Mouse (Mus musculus) hindbrain, embryonic 13.5 days (tissue): Measurements from ENCODE around the gene Mtss1l. TPM values are rescaled to one million over a fixed set of nuclear protein-coding genes. Genes with fewer than 3 reads are reported as not detected.
A peak's percentile ranks its signal among the peaks of the same experiment; 100 is the strongest.

ENCODE experiments used
- ATAC-seq: fragments of 200-750 bp; cut with Nextera tagmentation; 2 replicates; pipeline ENCODE4 v1.8.0; 2017; ENCODE audit warnings: moderate TSS enrichment; ENCODE audit not compliant: low FRiP score
- H3K27ac ChIP-seq: fragments of 300-500 bp; sonication (generic); 2 replicates; pipeline ENCODE4 v1.5.1; 2015; ENCODE audit warnings: inconsistent platforms, mild to moderate bottlenecking, moderate library complexity
- H3K27me3 ChIP-seq: fragments of 300-500 bp; sonication (generic); 2 replicates; pipeline ENCODE4 v1.6.1; 2015; ENCODE audit warnings: mild to moderate bottlenecking, inconsistent platforms
- H3K36me3 ChIP-seq: fragments of 300-500 bp; sonication (generic); 2 replicates; pipeline ENCODE4 v1.6.1; 2015; ENCODE audit warnings: mild to moderate bottlenecking, inconsistent platforms
- H3K4me1 ChIP-seq: fragments of 300-500 bp; sonication (generic); replicated peaks from 2 replicates; pipeline ENCODE4 v1.6.1; 2015; ENCODE audit warnings: inconsistent platforms
- H3K4me2 ChIP-seq: fragments of 300-500 bp; sonication (generic); 2 replicates; pipeline ENCODE4 v1.6.1; 2015; ENCODE audit warnings: inconsistent platforms, mild to moderate bottlenecking, moderate library complexity
- H3K4me3 ChIP-seq: fragments of 300-500 bp; sonication (generic); 2 replicates; pipeline ENCODE4 v1.5.1; 2015; ENCODE audit warnings: mild to moderate bottlenecking, inconsistent platforms
- H3K9ac ChIP-seq: fragments of 300-500 bp; sonication (generic); 2 replicates; pipeline ENCODE4 v1.6.1; 2015; ENCODE audit warnings: mild to moderate bottlenecking, inconsistent platforms
- H3K9me3 ChIP-seq: fragments of 300-500 bp; sonication (generic); 2 replicates; pipeline ENCODE4 v1.6.1; 2016; ENCODE audit warnings: inconsistent platforms
- WGBS: fragments of 180-500 bp; shearing (Covaris S2); methylation state at CpG from one replicate; pipeline ENCODE4 v1.1.7; 2015; 5-methylcytosine and 5-hydroxymethylcytosine counted together
- polyA plus RNA-seq: library from polyadenylated mRNA; unstranded; fragments of >200 nt; fragmentation: Nextera tagmentation; extraction: Ambion mirVana; gene quantifications from 2 replicates; pipeline ENCODE4 v1.2.1, GENCODE M21; 2015

Mtss1l gene
- polyA plus RNA-seq, 1 experiment from 2014 or later: 19.0 TPM

- Histone ChIP-seq H3K27ac (no peak overlapping the region), H3K36me3 (no peaks in the 10 kb centered on the region), H3K9ac (no peak overlapping the region), H3K27me3 (no peaks in the 10 kb centered on the region), H3K4me3 (no peak overlapping the region), H3K4me1 (no peaks in the 10 kb centered on the region), H3K9me3 (no peaks in the 10 kb centered on the region), H3K4me2 (no peak overlapping the region)
- 64% methylated on average over 10 of the region's 10 CpGs for WGBS
- ATAC-seq: peak; percentile 72
These were observed 28.4 kb downstream of the Mtss1l start for GRCm38 (mm10) chr8:110749500-110750170.

- no peaks in the 10 kb centered on the region for H3K9me3 ChIP-seq
- 41% methylated on average over 13 of the region's 13 CpGs for WGBS
- no peaks in the 10 kb centered on the region for H3K27me3 ChIP-seq
- no peak overlapping the region for H3K27ac ChIP-seq
- no peak overlapping the region for H3K4me3 ChIP-seq
- H3K36me3 ChIP-seq: no peaks in the 10 kb centered on the region
- no peak overlapping the region for H3K4me2 ChIP-seq
- H3K9ac ChIP-seq: no peak overlapping the region
- H3K4me1 ChIP-seq: 0 out of 2 replicates have a peak, but pooled peaks cover 6% of the 10 kb centered on the region
- ATAC-seq: no peak
These were observed 29.0 kb downstream of the Mtss1l start for GRCm38 (mm10) chr8:110750269-110750668.

GRCm38 (mm10) chr8:110751490-110751889 lies 30.2 kb downstream of the Mtss1l start:
- no peak for ATAC-seq
- no peaks in the 10 kb centered on the region for H3K9me3 ChIP-seq
- H3K27ac ChIP-seq: no peak overlapping the region
- no peak overlapping the region for H3K9ac ChIP-seq
- H3K4me3 ChIP-seq: no peak overlapping the region
- H3K4me1 ChIP-seq: 0 out of 2 replicates have a peak, but pooled peaks cover 7% of the 10 kb centered on the region
- H3K4me2 ChIP-seq: no peak overlapping the region
- no peaks in the 10 kb centered on the region for H3K36me3 ChIP-seq
- 86% methylated on average over 5 of the region's 5 CpGs for WGBS
- H3K27me3 ChIP-seq: no peaks in the 10 kb centered on the region

DNA sequence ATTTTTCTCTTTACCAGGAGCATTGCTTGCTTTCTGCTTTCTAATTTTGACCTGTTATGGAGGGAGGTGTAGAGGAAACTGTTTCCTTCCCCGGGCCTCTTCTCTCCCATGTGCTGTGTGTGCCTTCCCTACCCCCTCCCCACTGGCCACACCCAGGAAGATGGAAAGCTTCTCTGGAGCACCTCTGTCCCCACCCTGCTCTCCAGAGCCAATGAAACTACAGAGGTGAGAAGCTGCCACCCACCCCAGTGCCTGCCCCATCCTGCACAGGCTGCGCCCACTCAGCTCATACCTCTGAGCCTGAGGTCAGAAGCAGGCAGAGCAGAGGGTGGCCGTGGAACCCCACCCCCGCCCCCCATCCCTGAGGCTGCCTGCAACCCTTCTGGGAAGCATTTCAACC lies 33.4 kb downstream of the Mtss1l start:
- Histone ChIP-seq H3K36me3 (no peaks in the 10 kb centered on the region), H3K9ac (0 out of 2 replicates have a peak overlapping the region, but pooled peaks have one; percentile 19), H3K27ac (no peak overlapping the region), H3K27me3 (no peaks in the 10 kb centered on the region), H3K4me2 (no peak overlapping the region), H3K9me3 (no peaks in the 10 kb centered on the region), H3K4me1 (0 out of 2 replicates have a peak, but pooled peaks cover 7% of the 10 kb centered on the region), H3K4me3 (no peak overlapping the region)
- ATAC-seq: no peak
- 57% methylated on average over 4 of the region's 4 CpGs for WGBS

DNA sequence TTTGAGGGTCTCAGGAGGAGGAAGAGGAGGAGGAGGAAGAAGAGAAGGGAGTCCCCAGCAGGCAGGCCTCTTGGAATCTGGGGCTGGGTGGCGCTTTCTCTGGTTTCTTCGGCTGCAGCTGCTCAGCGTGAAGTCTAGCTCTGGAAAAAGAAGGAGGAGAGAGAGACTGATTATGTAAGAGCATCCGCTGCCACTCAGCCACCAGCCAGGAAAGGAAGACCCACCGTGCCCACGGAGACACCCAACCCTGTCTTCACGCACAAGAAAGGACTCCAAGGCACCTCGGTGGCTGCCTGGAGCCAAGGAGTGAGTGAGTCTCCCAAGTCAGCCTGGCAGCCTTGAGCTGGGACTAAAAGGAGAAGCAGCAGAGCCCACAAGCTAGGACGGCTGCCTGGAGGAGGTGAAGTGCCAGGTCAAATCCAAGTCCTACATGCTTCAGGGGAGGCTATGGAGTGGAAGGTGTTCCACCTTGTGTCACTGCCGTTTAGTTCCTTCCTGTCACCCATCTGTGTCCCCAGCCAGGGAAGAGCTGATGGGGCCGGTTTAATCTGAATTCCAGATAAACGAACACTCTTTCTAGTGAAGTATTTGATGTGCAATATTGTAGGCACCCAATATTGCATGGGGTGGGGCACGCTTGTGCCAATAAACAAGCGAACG lies 34.4 kb downstream of the Mtss1l start:
- Histone ChIP-seq H3K27ac (no peak overlapping the region), H3K4me1 (0 out of 2 replicates have a peak, but pooled peaks cover 7% of the 10 kb centered on the region), H3K4me3 (no peak overlapping the region), H3K4me2 (no peak overlapping the region), H3K9me3 (no peaks in the 10 kb centered on the region), H3K36me3 (no peaks in the 10 kb centered on the region), H3K9ac (0 out of 2 replicates have a peak overlapping the region, but pooled peaks have one; percentile 46), H3K27me3 (no peaks in the 10 kb centered on the region)
- no peak for ATAC-seq
- WGBS: 57% methylated on average over 15 of the region's 15 CpGs

DNA sequence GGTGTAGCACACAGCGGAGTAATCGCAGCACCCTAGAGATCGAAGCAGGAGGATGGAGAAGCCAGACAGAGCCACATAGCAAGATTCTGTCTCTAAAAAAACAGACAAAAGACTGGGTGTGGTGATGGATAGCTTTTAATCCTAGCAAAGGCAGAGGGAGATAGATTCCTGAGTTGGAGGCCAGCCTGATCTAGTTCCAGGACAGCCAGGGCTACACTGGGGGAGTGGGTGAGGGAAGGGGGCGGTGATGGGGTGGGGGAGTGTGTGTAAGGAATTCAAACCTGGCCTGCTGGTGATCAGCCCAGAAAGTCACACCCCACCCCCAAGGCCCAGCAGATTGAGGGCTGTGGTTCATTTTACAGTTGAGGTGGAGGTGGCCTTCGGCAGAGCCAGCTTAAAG lies 34.9 kb downstream of the Mtss1l start:
- ATAC-seq: no peak
- H3K4me1 ChIP-seq: 0 out of 2 replicates have a peak, but pooled peaks cover 7% of the 10 kb centered on the region
- WGBS: 80% methylated on average over 5 of the region's 5 CpGs
- no peak overlapping the region for H3K9ac ChIP-seq
- H3K9me3 ChIP-seq: no peaks in the 10 kb centered on the region
- no peak overlapping the region for H3K4me2 ChIP-seq
- no peak overlapping the region for H3K27ac ChIP-seq
- H3K36me3 ChIP-seq: no peaks in the 10 kb centered on the region
- H3K4me3 ChIP-seq: no peak overlapping the region
- no peaks in the 10 kb centered on the region for H3K27me3 ChIP-seq

- H3K9me3 ChIP-seq: no peaks in the 10 kb centered on the region
- no peak overlapping the region for H3K9ac ChIP-seq
- no peak overlapping the region for H3K4me3 ChIP-seq
- no peak for ATAC-seq
- no peaks in the 10 kb centered on the region for H3K27me3 ChIP-seq
- H3K4me2 ChIP-seq: no peak overlapping the region
- H3K27ac ChIP-seq: no peak overlapping the region
- WGBS: 75% methylated on average over 7 of the region's 7 CpGs
- no peaks in the 10 kb centered on the region for H3K36me3 ChIP-seq
- no peaks in the 10 kb centered on the region for H3K4me1 ChIP-seq
These were observed 39.1 kb downstream of the Mtss1l start for GRCm38 (mm10) chr8:110760280-110760940.

DNA sequence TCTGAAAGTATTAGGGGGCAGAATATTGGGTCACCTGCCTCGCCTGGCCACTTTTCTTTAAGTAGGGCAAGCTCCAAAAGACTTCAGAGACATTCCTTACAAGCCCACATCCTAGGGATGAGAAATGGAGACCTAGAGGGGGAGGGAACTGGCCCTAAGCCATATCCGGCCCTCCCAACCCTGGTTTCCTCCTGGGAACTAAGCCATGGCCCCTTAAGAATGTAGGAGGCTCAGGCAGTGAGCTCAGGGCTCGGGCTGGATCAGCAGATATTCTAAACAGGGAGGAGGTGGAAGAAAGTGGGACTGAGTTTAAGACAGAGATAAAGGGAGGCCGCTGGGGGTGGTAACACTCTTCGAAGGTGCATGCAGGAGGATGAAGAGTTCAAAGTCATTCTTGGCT lies 39.9 kb downstream of the Mtss1l start:
- no peak overlapping the region for H3K4me3 ChIP-seq
- no peaks in the 10 kb centered on the region for H3K4me1 ChIP-seq
- 52% methylated on average over 5 of the region's 5 CpGs for WGBS
- no peak for ATAC-seq
- no peaks in the 10 kb centered on the region for H3K27me3 ChIP-seq
- no peaks in the 10 kb centered on the region for H3K9me3 ChIP-seq
- no peak overlapping the region for H3K4me2 ChIP-seq
- no peaks in the 10 kb centered on the region for H3K36me3 ChIP-seq
- H3K27ac ChIP-seq: no peak overlapping the region
- H3K9ac ChIP-seq: no peak overlapping the region

GRCm38 (mm10) chr8:110761988-110762387 lies 40.7 kb downstream of the Mtss1l start:
- no peak overlapping the region for H3K4me2 ChIP-seq
- 62% methylated on average over 6 of the region's 6 CpGs for WGBS
- H3K9ac ChIP-seq: no peak overlapping the region
- no peaks in the 10 kb centered on the region for H3K9me3 ChIP-seq
- H3K4me3 ChIP-seq: no peak overlapping the region
- no peaks in the 10 kb centered on the region for H3K27me3 ChIP-seq
- no peaks in the 10 kb centered on the region for H3K36me3 ChIP-seq
- ATAC-seq: no peak
- H3K4me1 ChIP-seq: no peaks in the 10 kb centered on the region
- no peak overlapping the region for H3K27ac ChIP-seq

DNA sequence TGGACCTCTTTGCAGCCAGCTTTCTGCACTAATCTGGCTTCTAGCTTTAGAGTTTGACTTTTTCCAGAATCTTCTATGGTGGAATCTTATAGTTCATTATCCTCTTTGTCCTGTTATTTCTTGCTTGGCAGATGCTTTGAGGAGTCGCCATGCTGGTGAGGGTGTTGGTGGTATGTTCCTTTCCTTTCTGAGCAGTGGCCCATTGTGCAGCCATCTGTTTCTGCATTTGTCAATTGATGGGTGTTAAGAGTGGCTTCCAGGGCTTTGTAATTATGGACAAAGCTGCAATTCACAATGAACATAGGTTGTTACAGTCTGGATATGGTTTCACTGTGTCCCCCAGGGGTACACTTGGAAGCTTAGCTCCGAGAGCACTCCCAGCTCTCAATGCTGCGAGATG lies 43.4 kb downstream of the Mtss1l start:
- Histone ChIP-seq H3K36me3 (no peaks in the 10 kb centered on the region), H3K9ac (no peak overlapping the region), H3K4me2 (no peak overlapping the region), H3K4me1 (no peaks in the 10 kb centered on the region), H3K4me3 (no peak overlapping the region), H3K27me3 (no peaks in the 10 kb centered on the region), H3K9me3 (no peaks in the 10 kb centered on the region), H3K27ac (no peak overlapping the region)
- no peak for ATAC-seq
- WGBS: 45% methylated on average over 3 of the region's 3 CpGs

DNA sequence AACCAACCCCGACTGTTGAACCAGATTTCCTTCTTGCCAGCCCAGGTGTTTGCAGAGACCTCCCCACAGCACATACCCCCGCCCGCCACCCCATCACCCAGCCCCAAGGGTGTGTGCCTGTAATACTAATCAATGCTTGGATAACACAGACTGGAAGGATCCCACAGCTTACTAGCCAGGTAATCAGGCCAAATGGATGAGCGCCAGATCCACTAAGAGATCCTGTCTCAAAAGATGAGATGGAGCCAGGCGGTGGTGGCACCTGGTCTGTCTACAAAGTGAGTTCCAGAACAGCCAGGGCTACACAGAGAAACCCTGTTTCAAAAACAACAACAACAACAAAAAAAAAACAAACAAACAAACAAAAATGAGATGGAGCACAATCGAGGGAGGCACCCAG lies 46.0 kb downstream of the Mtss1l start:
- WGBS: 89% methylated on average over 6 of the region's 6 CpGs
- Histone ChIP-seq H3K4me2 (no peak overlapping the region), H3K4me1 (no peaks in the 10 kb centered on the region), H3K27ac (no peak overlapping the region), H3K36me3 (no peaks in the 10 kb centered on the region), H3K9me3 (no peaks in the 10 kb centered on the region), H3K9ac (no peak overlapping the region), H3K27me3 (no peaks in the 10 kb centered on the region), H3K4me3 (no peak overlapping the region)
- ATAC-seq: no peak

- H3K9ac ChIP-seq: no peak overlapping the region
- H3K36me3 ChIP-seq: no peaks in the 10 kb centered on the region
- 84% methylated on average over 7 of the region's 7 CpGs for WGBS
- 0 out of 2 replicates have a peak, but pooled peaks cover 2% of the 10 kb centered on the region for H3K27me3 ChIP-seq
- H3K4me1 ChIP-seq: no peaks in the 10 kb centered on the region
- no peak overlapping the region for H3K27ac ChIP-seq
- H3K4me3 ChIP-seq: no peak overlapping the region
- ATAC-seq: no peak
- H3K9me3 ChIP-seq: no peaks in the 10 kb centered on the region
- no peak overlapping the region for H3K4me2 ChIP-seq
These were observed 51.2 kb downstream of the Mtss1l start for GRCm38 (mm10) chr8:110772452-110772851.
